Mouse (Mus musculus) lung, postnatal 0 days (tissue): Measurements from ENCODE around the gene Gsg1l. TPM values are rescaled to one million over a fixed set of nuclear protein-coding genes. Genes with fewer than 3 reads are reported as not detected.

Experiments used
- ATAC-seq: fragments of 200-750 bp; cut with Nextera tagmentation; 2 replicates; pipeline ENCODE4 v1.8.0; 2017; ENCODE audit warnings: moderate library complexity
- DNase-seq: peaks from one replicate; pipeline ENCODE4 v3.0.0-alpha.2; 2016; ENCODE audit warnings: low spot score
- H3K27ac ChIP-seq: fragments of 300-500 bp; sonication (generic); 2 replicates; pipeline ENCODE4 v1.5.1; 2014; ENCODE audit warnings: antibody characterized with exemption, mild to moderate bottlenecking, low read length, mixed read lengths
- H3K27me3 ChIP-seq: fragments of 300-500 bp; sonication (generic); replicated peaks from 2 replicates; pipeline ENCODE4 v1.6.1; 2014; ENCODE audit warnings: low read length, mixed read lengths; ENCODE audit not compliant: insufficient read depth
- H3K36me3 ChIP-seq: fragments of 300-500 bp; sonication (generic); 2 replicates; pipeline ENCODE4 v1.6.1; 2014; ENCODE audit warnings: low read length, mixed read lengths; ENCODE audit not compliant: insufficient read depth
- H3K4me1 ChIP-seq: fragments of 300-500 bp; sonication (generic); 2 replicates; pipeline ENCODE4 v1.6.1; 2014; ENCODE audit warnings: antibody characterized with exemption, low read depth, low read length, mixed read lengths; ENCODE audit not compliant: insufficient read depth
- H3K4me2 ChIP-seq: fragments of 300-500 bp; sonication (generic); replicated peaks from 2 replicates; pipeline ENCODE4 v1.6.1; 2014; ENCODE audit warnings: low read depth, mild to moderate bottlenecking, low read length, moderate library complexity, mixed read lengths
- H3K4me3 ChIP-seq: fragments of 300-500 bp; sonication (generic); 2 replicates; pipeline ENCODE4 v1.5.1; 2014; ENCODE audit warnings: low read depth, low read length
- H3K9ac ChIP-seq: fragments of 300-500 bp; sonication (generic); replicated peaks from 2 replicates; pipeline ENCODE4 v1.6.1; 2014; ENCODE audit warnings: low read depth, mild to moderate bottlenecking
- H3K9me3 ChIP-seq: fragments of 300-500 bp; sonication (generic); 2 replicates; pipeline ENCODE4 v1.6.1; 2016; ENCODE audit warnings: low read length, mixed read lengths
- CTCF ChIP-seq: IDR thresholded peaks from 2 replicates; pipeline ENCODE4 v1.5.1; 2016; ENCODE audit warnings: antibody characterized with exemption, mild to moderate bottlenecking
- EP300 ChIP-seq: IDR thresholded peaks from 2 replicates; pipeline ENCODE4 v1.6.1; 2016; ENCODE audit warnings: antibody characterized with exemption, mild to moderate bottlenecking, control low read depth
- WGBS: fragments of 180-500 bp; shearing (Covaris S2); extraction: QIAGEN DNeasy Blood & Tissue Kit; methylation state at CpG from one replicate; pipeline ENCODE4 v1.1.7; 2014; 5-methylcytosine and 5-hydroxymethylcytosine counted together
- polyA plus RNA-seq: library from polyadenylated mRNA; unstranded; fragments of >200 nt; fragmentation: Nextera tagmentation; extraction: Ambion mirVana; gene quantifications from 2 replicates; pipeline ENCODE4 v1.2.1, GENCODE M21; 2015

Gene Gsg1l
- polyA plus RNA-seq, 1 experiment from 2014 or later, result 0.66 TPM

- no peak overlapping the region for H3K27ac ChIP-seq
- DNase-seq (no peak), ATAC-seq (peak; percentile 37)
- peaks cover 8% of the 10 kb centered on the region; the same call in 1 of the 2 replicates for H3K36me3 ChIP-seq
- H3K27me3 ChIP-seq, result no peaks in the 10 kb centered on the region
- TF ChIP-seq EP300, result no peak
- 0 out of 2 replicates have a peak, but pooled peaks have one; percentile 3 for TF ChIP-seq CTCF
- WGBS, result 69% methylated on average over 8 of the region's 8 CpGs
- no peak overlapping the region for H3K4me2 ChIP-seq
- no peak overlapping the region for H3K4me3 ChIP-seq
- H3K9me3 ChIP-seq, result no peaks in the 10 kb centered on the region
- no peaks in the 10 kb centered on the region for H3K4me1 ChIP-seq
- no peak overlapping the region for H3K9ac ChIP-seq
Observed at GRCm38 (mm10) chr7:125846866-125847527, 235.2 kb downstream of the Gsg1l start.

- no peaks in the 10 kb centered on the region for H3K4me1 ChIP-seq
- no peak overlapping the region for H3K4me2 ChIP-seq
- H3K36me3 ChIP-seq, result peaks cover 8% of the 10 kb centered on the region; the same call in 1 of the 2 replicates
- DNase-seq (no peak), ATAC-seq (no peak)
- H3K9me3 ChIP-seq, result no peaks in the 10 kb centered on the region
- no peak overlapping the region for H3K4me3 ChIP-seq
- H3K27ac ChIP-seq, result no peak overlapping the region
- H3K27me3 ChIP-seq, result no peaks in the 10 kb centered on the region
- H3K9ac ChIP-seq, result no peak overlapping the region
- TF ChIP-seq CTCF, result no peak
- no peak for TF ChIP-seq EP300
- 52% methylated on average over 1 of the region's 1 CpGs for WGBS
Observed at GRCm38 (mm10) chr7:125845611-125846010, 236.6 kb downstream of the Gsg1l start.

- H3K4me2 ChIP-seq, result no peak overlapping the region
- H3K9ac ChIP-seq, result no peak overlapping the region
- no peak overlapping the region for H3K27ac ChIP-seq
- DNase-seq (no peak), ATAC-seq (no peak)
- TF ChIP-seq EP300 (no peak), CTCF (no peak)
- 73% methylated on average over 5 of the region's 5 CpGs for whole genome bisulfite sequencing
- H3K4me3 ChIP-seq, result no peak overlapping the region
- H3K4me1 ChIP-seq, result no peaks in the 10 kb centered on the region
- no peaks in the 10 kb centered on the region for H3K9me3 ChIP-seq
- no peaks in the 10 kb centered on the region for H3K27me3 ChIP-seq
- no peaks in the 10 kb centered on the region for H3K36me3 ChIP-seq
Observed at GRCm38 (mm10) chr7:125838078-125838742, 244.0 kb downstream of the Gsg1l start.

- H3K4me3 ChIP-seq, result no peak overlapping the region
- no peak overlapping the region for H3K9ac ChIP-seq
- no peaks in the 10 kb centered on the region for H3K27me3 ChIP-seq
- H3K36me3 ChIP-seq, result no peaks in the 10 kb centered on the region
- DNase-seq (no peak), ATAC-seq (no peak)
- peaks cover 3% of the 10 kb centered on the region for H3K4me1 ChIP-seq
- H3K9me3 ChIP-seq, result no peaks in the 10 kb centered on the region
- 90% methylated on average over 2 of the region's 2 CpGs for WGBS
- H3K4me2 ChIP-seq, result no peak overlapping the region
- no peak overlapping the region for H3K27ac ChIP-seq
- TF ChIP-seq EP300 (no peak), CTCF (no peak)
Observed at GRCm38 (mm10) chr7:125833471-125833870, 248.7 kb downstream of the Gsg1l start.

GRCm38 (mm10) chr7:125832767-125833166 lies 249.4 kb downstream of the Gsg1l start:
- TF ChIP-seq CTCF (no peak), EP300 (no peak)
- WGBS, result 74% methylated on average over 1 of the region's 1 CpGs
- peaks cover 5% of the 10 kb centered on the region for H3K4me1 ChIP-seq

GRCm38 (mm10) chr7:125829121-125829666 lies 253.0 kb downstream of the Gsg1l start:
- Histone ChIP-seq H3K4me2 (no peak overlapping the region), H3K4me1 (peaks cover 6% of the 10 kb centered on the region), H3K36me3 (no peaks in the 10 kb centered on the region), H3K27me3 (no peaks in the 10 kb centered on the region), H3K27ac (no peak overlapping the region), H3K9ac (no peak overlapping the region), H3K4me3 (no peak overlapping the region), H3K9me3 (no peaks in the 10 kb centered on the region)
- TF ChIP-seq CTCF (no peak), EP300 (no peak)
- DNase-seq, result no peak
- ATAC-seq, result no peak
- WGBS, result 41% methylated on average over 3 of the region's 3 CpGs

More at GRCm38 (mm10) chr7:125832767-125833166, 249.4 kb downstream of the Gsg1l start:
- ATAC-seq (no peak), DNase-seq (no peak)
- no peak overlapping the region for H3K4me3 ChIP-seq
- no peak overlapping the region for H3K4me2 ChIP-seq
- no peak overlapping the region for H3K27ac ChIP-seq
- H3K9me3 ChIP-seq, result no peaks in the 10 kb centered on the region
- no peaks in the 10 kb centered on the region for H3K27me3 ChIP-seq
- no peak overlapping the region for H3K9ac ChIP-seq
- no peaks in the 10 kb centered on the region for H3K36me3 ChIP-seq
